Mouse (Mus musculus) embryonic facial prominence, embryonic 15.5 days (tissue): ENCODE measurements around the gene Slc35c1. TPM values are rescaled to one million over a fixed set of nuclear protein-coding genes. Genes with fewer than 3 reads are reported as not detected.

Experiments used
- ATAC-seq: fragments of 200-750 bp; cut with Nextera tagmentation; 2 replicates; pipeline ENCODE4 v1.8.0; 2017; ENCODE audit warnings: low read depth, moderate TSS enrichment; ENCODE audit not compliant: insufficient number of reproducible peaks, low FRiP score, low TSS enrichment
- H3K27ac ChIP-seq: fragments of 300-500 bp; sonication (generic); replicated peaks from 2 replicates; pipeline ENCODE4 v1.5.1; 2015; ENCODE audit warnings: mild to moderate bottlenecking, inconsistent platforms
- H3K27me3 ChIP-seq: fragments of 300-500 bp; sonication (generic); 2 replicates; pipeline ENCODE4 v1.6.1; 2015; ENCODE audit warnings: inconsistent platforms
- H3K36me3 ChIP-seq: fragments of 300-500 bp; sonication (generic); 2 replicates; pipeline ENCODE4 v1.6.1; 2015; ENCODE audit warnings: mild to moderate bottlenecking, inconsistent platforms
- H3K4me1 ChIP-seq: fragments of 300-500 bp; sonication (generic); 2 replicates; pipeline ENCODE4 v1.6.1; 2015; ENCODE audit warnings: inconsistent platforms
- H3K4me2 ChIP-seq: fragments of 300-500 bp; sonication (generic); replicated peaks from 2 replicates; pipeline ENCODE4 v1.6.1; 2015; ENCODE audit warnings: mild to moderate bottlenecking, inconsistent platforms
- H3K4me3 ChIP-seq: fragments of 300-500 bp; sonication (generic); replicated peaks from 2 replicates; pipeline ENCODE4 v1.5.1; 2015; ENCODE audit warnings: mild to moderate bottlenecking, inconsistent platforms
- H3K9ac ChIP-seq: fragments of 300-500 bp; sonication (generic); 2 replicates; pipeline ENCODE4 v1.6.1; 2015; ENCODE audit warnings: inconsistent platforms
- H3K9me3 ChIP-seq: fragments of 300-500 bp; sonication (generic); replicated peaks from 2 replicates; pipeline ENCODE4 v1.6.1; 2016; ENCODE audit warnings: inconsistent platforms
- WGBS: fragments of 180-500 bp; shearing (Covaris S2); methylation state at CpG from one replicate; pipeline ENCODE4 v1.1.7; 2015; 5-methylcytosine and 5-hydroxymethylcytosine counted together
- polyA plus RNA-seq: library from polyadenylated mRNA; unstranded; fragments of >200 nt; fragmentation: Nextera tagmentation; extraction: Ambion mirVana; gene quantifications from 2 replicates; pipeline ENCODE4 v1.2.1, GENCODE M21; 2015

Gene Slc35c1
- polyA plus RNA-seq, 1 experiment from 2014 or later: 18.4 TPM

DNA sequence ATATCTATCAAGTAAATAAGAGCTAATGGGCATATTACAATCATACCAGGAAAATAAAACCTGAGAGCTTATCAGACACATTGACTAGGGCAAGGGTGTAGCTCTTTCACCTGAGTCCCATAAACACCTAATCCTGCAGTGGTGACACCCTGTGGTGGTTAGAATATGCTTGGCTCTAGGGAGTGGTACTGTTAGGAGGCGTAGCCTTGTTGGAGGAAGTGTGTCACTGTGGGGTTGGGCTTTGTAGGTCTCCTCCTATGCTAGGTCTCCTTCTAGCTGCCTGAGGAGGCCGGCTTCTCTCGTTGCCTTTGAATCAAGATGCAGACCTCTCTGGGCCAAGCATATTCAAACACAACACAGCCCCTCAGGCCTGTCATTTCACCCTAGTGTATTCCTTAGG lies 14.6 kb upstream of the Slc35c1 start:
- no peak for ATAC-seq
- WGBS: 75% methylated on average over 3 of the region's 3 CpGs

DNA sequence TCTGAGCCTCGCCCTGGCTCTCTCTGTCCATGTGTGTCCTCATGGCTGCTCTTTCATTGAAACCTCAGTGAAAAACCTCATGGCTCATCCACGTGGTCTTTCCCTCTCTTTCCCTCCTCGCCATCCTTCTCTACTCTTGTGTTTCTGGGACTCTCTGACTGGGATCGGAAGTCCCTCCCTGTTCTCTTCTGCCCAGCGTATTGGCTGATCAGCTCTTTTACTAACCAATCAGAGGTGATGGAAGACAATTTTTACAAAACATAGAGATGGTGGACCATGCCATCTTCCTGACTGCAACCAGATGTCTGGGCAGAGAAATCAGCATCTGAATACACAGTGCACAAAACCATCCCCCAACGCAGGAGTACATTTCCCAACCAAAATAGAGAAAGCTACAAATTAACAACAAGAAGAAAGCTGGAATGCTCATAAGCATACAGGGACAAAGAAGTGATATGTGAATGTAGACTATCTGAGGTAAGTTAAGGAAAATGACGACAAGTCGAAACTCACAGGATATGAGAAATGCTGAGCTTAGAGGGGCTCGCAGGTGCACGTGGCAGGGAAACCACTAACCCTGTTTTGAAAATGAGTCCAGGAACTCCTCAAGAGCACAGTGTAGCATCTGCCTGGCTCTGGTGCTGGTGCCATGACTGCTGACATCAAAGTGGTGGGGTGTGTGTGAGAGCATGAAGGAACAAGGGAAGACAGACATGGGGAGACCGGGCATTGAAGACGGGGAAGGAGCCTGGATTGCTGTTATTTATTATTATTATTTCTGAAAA lies 11.7 kb upstream of the Slc35c1 start:
- WGBS: 75% methylated on average over 12 of the region's 12 CpGs
- no peak for ATAC-seq
- H3K27ac ChIP-seq: no peak overlapping the region

More for the DNA sequence above, 14.6 kb upstream of the Slc35c1 start:
- Histone ChIP-seq H3K4me2 (no peak overlapping the region), H3K9ac (no peak overlapping the region), H3K27me3 (no peaks in the 10 kb centered on the region), H3K4me3 (no peak overlapping the region), H3K36me3 (no peaks in the 10 kb centered on the region), H3K4me1 (no peaks in the 10 kb centered on the region), H3K27ac (no peak overlapping the region), H3K9me3 (no peaks in the 10 kb centered on the region)

DNA sequence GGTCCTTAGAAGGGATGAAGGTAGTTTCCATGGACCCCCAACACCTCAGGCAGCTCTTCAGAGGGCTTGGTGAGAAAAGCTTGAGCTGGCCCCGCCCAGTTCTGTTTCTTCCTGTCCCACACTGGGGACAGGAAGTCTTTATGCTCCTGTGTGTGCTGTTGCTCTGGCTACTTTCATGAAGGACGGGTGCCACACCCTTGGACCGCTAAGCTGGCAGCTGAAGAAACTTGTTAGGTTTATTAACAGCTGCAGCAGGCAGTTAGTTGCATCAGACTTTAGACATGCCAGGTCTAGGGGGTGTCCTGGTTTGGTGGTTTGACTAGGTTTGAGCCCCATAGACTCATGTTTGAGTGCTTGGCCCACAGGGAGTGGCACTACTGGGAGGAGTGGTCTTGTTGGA lies 4.4 kb upstream of the Slc35c1 start:
- Histone ChIP-seq H3K27me3 (peaks cover 22% of the 10 kb centered on the region), H3K9ac (no peak overlapping the region), H3K4me2 (no peak overlapping the region), H3K27ac (no peak overlapping the region), H3K4me1 (peaks cover 9% of the 10 kb centered on the region), H3K36me3 (no peaks in the 10 kb centered on the region), H3K4me3 (no peak overlapping the region), H3K9me3 (no peaks in the 10 kb centered on the region)
- 67% methylated on average over 3 of the region's 3 CpGs for WGBS
- no peak for ATAC-seq

More for the DNA sequence above, 11.7 kb upstream of the Slc35c1 start:
- no peaks in the 10 kb centered on the region for H3K9me3 ChIP-seq
- no peak overlapping the region for H3K4me2 ChIP-seq
- H3K4me3 ChIP-seq: no peak overlapping the region
- no peak overlapping the region for H3K9ac ChIP-seq
- H3K27me3 ChIP-seq: no peaks in the 10 kb centered on the region
- no peaks in the 10 kb centered on the region for H3K4me1 ChIP-seq
- no peaks in the 10 kb centered on the region for H3K36me3 ChIP-seq

DNA sequence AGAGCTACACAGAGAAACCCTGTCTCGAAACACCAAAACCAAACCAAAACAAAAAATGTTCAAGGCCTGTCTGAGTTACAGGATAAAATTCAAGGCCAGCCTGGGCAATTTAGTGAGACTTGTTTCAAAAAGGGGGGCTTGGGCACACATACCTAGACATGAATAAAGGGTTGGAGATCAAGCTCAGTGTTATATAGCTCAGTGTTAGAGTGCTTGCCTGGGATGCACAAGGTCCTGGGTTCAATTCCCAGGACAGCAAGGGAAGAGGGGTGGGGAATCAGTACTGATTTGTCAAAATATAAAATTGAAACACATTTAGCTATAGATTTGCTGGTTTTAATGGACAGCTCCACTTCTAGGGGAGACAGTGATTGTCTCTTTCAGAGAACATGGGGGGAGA lies 877 bp upstream of the Slc35c1 start:
- Histone ChIP-seq H3K27ac (no peak overlapping the region), H3K9ac (no peak overlapping the region), H3K4me2 (no peak overlapping the region), H3K36me3 (no peaks in the 10 kb centered on the region), H3K4me1 (peaks cover 37% of the 10 kb centered on the region), H3K4me3 (no peak overlapping the region), H3K27me3 (peaks cover 22% of the 10 kb centered on the region), H3K9me3 (no peaks in the 10 kb centered on the region)
- WGBS: 74% methylated on average over 1 of the region's 1 CpGs
- ATAC-seq: no peak

DNA sequence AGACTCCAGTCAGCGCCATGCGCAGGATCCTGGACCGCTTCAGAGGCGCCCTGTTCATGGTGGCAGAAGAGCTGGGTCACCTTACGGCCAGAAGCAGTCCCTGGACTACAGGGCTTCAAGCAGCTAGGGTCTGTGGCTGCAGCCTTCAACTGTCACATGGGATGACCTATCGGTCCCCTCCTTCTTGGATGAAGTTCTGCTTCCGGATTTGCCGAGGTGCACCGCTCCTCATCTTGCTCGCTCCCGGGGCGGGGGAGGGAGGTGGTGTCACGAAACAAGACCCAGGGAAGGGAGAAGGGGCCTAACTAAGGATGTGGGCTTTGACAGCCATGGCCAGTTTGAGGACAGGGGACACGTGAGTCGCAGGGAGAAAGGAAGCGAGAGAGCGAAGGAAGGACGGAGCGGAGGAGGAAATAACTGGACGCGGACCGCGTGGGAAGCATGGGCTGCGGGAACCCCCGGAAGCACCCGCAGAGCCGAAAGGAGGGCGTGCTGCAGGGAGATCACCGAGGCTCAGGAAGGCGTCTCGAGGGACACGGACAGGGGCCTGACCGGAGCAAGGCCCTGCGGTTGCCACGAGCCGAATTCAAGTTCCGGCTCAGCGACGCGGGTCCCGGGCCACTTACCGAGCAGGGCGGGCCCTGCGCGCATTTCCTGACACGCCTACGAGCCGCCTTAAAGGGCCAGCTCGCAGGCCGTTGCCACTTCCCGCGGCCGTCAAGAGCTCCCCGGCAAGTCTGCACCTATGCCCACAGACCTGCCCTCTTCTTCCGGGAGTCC lies 1.0 kb downstream of the Slc35c1 start:
- ATAC-seq: peak; percentile 74
- peaks cover 7% of the 10 kb centered on the region for H3K36me3 ChIP-seq
- peak overlapping the region; percentile 63; the same call in 1 of the 2 replicates for H3K27ac ChIP-seq
- H3K4me3 ChIP-seq: peak overlapping the region; percentile 77
- WGBS: under 1% methylated on average over 55 of the region's 55 CpGs
- H3K4me2 ChIP-seq: peak overlapping the region; percentile 87
- H3K9me3 ChIP-seq: no peaks in the 10 kb centered on the region
- H3K27me3 ChIP-seq: peaks cover 22% of the 10 kb centered on the region
- peaks cover 38% of the 10 kb centered on the region for H3K4me1 ChIP-seq
- peak overlapping the region; percentile 58 for H3K9ac ChIP-seq

DNA sequence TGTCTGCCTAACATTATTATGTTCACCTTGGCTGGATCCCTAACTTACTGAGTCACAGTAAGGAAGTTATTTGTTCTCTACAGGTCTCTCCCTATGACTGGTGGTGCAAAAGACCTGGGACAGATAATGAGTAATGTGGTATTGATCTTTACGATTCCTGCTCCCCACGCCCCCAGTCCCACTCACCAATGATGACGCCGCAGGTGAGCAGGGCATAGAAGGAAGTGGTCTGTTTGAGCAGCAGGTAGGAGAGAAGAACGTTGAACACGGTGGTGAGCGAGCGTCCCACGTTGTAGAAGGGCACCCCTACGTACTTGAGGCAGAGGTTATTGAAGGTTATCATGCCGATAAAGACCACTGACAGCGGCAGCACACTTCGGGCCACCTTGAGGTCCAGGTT lies 1.9 kb downstream of the Slc35c1 start:
- Histone ChIP-seq H3K4me1 (peaks cover 38% of the 10 kb centered on the region), H3K27me3 (peaks cover 22% of the 10 kb centered on the region), H3K4me2 (peak overlapping the region; percentile 87), H3K4me3 (peak overlapping the region; percentile 77), H3K9me3 (no peaks in the 10 kb centered on the region), H3K9ac (no peak overlapping the region), H3K36me3 (peaks cover 16% of the 10 kb centered on the region), H3K27ac (no peak overlapping the region)
- no peak for ATAC-seq
- 68% methylated on average over 13 of the region's 13 CpGs for WGBS

DNA sequence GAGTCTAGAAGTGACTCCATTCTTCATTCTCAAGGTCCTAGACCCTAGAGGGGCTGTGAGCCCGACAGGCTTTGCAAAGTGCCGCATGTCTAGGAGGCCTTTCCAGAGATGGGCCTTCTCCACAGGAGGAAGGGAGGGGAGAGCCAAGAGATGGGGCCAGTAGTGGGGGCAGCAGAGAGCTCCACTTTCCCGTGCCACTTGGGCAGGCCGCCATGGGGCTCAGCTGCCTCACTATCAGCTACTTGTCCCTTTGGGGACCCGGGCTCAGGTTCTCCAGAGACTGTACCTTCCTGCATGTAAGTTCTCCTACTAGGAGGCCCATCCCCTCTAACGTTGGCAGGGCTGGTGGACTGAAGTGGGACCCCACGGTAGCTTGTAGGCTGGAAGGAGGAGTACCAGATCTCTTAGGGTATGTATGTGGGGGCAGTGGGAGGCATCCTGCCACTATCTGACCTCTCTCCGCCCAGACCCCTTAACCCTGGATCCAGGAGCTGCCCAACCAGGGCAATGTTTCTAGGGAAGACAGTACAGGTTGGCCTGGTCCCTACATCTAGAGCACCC lies 3.3 kb downstream of the Slc35c1 start:
- WGBS: 66% methylated on average over 8 of the region's 8 CpGs
- ATAC-seq: no peak
- Histone ChIP-seq H3K9me3 (no peaks in the 10 kb centered on the region), H3K4me3 (no peak overlapping the region), H3K36me3 (peaks cover 22% of the 10 kb centered on the region), H3K27me3 (peaks cover 20% of the 10 kb centered on the region), H3K4me1 (peaks cover 38% of the 10 kb centered on the region), H3K4me2 (peak overlapping the region; percentile 28; the same call in 1 of the 2 replicates), H3K9ac (no peak overlapping the region), H3K27ac (no peak overlapping the region)

DNA sequence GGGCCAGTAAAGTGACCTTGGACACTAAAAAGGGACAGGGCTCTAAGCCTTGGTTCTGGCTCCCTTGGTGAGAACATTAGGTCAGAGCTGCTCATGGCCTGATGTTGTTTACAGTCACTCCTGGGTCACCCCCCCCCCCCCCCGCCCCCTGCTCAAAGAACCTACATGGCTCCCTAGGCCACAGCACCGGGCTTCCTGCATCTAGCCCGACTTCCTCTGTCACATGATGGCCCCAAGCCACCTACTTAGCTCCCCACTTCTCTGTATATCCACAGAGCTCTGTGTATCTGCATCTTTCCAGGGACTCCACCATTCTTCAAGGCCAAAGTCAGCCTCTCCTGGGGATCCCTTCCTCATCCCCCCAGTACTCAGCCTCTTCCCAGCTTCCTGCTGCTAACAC lies 4.6 kb downstream of the Slc35c1 start:
- Histone ChIP-seq H3K9ac (no peak overlapping the region), H3K9me3 (no peaks in the 10 kb centered on the region), H3K27me3 (peaks cover 9% of the 10 kb centered on the region), H3K4me2 (no peak overlapping the region), H3K36me3 (peaks cover 22% of the 10 kb centered on the region), H3K4me3 (no peak overlapping the region), H3K27ac (no peak overlapping the region), H3K4me1 (peaks cover 38% of the 10 kb centered on the region)
- no peak for ATAC-seq
- 40% methylated on average over 3 of the region's 3 CpGs for WGBS

DNA sequence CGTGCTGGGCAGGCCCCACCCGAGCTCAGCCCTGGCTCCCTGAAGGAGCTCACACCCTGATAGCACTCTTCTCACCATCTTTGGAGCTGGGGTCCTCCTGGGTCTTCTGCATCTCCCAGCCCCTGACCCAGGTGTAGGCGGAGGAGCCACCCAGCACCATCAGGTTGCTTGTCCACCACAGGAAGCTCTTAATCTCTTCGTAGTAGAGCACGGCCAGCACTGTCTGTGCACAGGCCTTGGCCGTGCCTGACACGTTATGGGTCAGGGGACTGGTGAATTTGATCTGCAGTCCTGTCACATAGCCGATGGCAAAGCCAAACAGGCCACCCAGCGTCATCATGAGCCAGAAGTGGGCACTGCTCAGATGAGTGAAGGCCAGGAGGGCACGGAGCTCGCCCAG lies 6.2 kb downstream of the Slc35c1 start:
- H3K4me2 ChIP-seq: no peak overlapping the region
- no peak overlapping the region for H3K27ac ChIP-seq
- peaks cover 30% of the 10 kb centered on the region for H3K4me1 ChIP-seq
- ATAC-seq: no peak
- H3K27me3 ChIP-seq: no peaks in the 10 kb centered on the region
- no peaks in the 10 kb centered on the region for H3K9me3 ChIP-seq
- H3K9ac ChIP-seq: no peak overlapping the region
- H3K4me3 ChIP-seq: no peak overlapping the region
- peaks cover 22% of the 10 kb centered on the region for H3K36me3 ChIP-seq
- 94% methylated on average over 11 of the region's 11 CpGs for WGBS

DNA sequence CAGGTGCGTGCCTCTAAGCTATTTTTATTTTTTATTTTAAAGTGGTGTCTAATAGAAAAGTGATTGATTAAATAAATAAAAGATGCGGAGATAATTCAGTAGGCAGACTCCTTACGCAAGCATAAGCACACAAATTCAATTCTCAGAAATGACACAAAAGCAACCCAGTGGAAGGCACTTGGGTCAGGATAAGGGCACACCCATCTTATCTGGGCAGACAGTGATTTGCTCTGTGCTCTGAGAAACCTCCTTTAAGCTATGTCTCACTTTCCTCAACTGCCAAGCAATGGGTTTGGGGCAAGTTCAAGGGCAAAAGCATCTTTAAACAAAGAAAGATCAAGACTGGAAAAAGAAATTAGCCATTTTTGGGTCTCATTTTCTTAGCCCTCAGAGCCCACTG lies 9.2 kb downstream of the Slc35c1 start:
- 90% methylated on average over 3 of the region's 3 CpGs for WGBS
- Histone ChIP-seq H3K4me1 (no peaks in the 10 kb centered on the region), H3K27me3 (no peaks in the 10 kb centered on the region), H3K27ac (no peak overlapping the region), H3K9me3 (no peaks in the 10 kb centered on the region), H3K4me3 (no peak overlapping the region), H3K9ac (no peak overlapping the region), H3K4me2 (no peak overlapping the region), H3K36me3 (peaks cover 22% of the 10 kb centered on the region)
- no peak for ATAC-seq

DNA sequence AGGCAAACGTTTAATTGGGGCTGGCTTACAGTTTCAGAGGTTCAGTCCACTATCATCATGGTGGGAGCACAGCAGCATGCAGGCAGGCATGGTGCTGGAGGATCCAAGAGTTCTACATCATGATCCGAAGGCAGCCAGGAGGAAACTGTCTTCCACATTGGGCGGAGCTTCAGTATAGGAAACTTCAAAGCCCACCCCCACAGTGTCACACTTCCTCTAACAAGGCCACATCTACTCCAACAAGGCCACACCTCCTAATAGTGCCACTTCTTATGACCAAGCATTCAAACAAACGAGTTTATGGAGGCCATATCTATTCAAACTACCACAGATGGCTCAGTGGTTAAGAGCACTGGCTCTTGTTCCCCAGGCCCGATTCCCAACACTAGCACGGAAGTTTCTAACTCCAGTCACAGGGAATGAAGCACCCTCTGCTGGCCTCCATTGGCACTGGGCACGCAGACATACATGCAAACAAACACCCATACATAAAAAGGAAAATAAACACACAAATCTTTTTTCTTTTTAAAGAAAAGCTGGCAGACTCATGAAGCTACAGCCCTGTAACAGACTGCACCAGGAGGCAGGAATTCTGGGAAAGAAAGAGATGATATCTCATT lies 13.1 kb downstream of the Slc35c1 start:
- Histone ChIP-seq H3K27ac (no peak overlapping the region), H3K4me2 (no peak overlapping the region), H3K27me3 (no peaks in the 10 kb centered on the region), H3K36me3 (no peaks in the 10 kb centered on the region), H3K4me1 (peaks cover 5% of the 10 kb centered on the region; the same call in 1 of the 2 replicates), H3K9ac (no peak overlapping the region), H3K9me3 (no peaks in the 10 kb centered on the region), H3K4me3 (no peak overlapping the region)
- WGBS: 70% methylated on average over 7 of the region's 7 CpGs
- ATAC-seq: no peak
